Mouse (Mus musculus) cortical plate, adult 2 months (tissue): ENCODE data around the gene Cep128. TPM values are rescaled to one million over a fixed set of nuclear protein-coding genes. Genes with fewer than 3 reads are reported as not detected.

ENCODE experiments used
- H3K27ac ChIP-seq: fragments of 200-500 bp; 2 replicates; pipeline ENCODE4 v1.5.1; 2012; ENCODE audit warnings: low read length, control low read depth, inconsistent platforms; ENCODE audit not compliant: insufficient read depth
- H3K4me1 ChIP-seq: fragments of 200-500 bp; 2 replicates; pipeline ENCODE4 v1.6.1; 2011; ENCODE audit warnings: low read length; ENCODE audit not compliant: control insufficient read depth, insufficient read depth
- H3K4me3 ChIP-seq: fragments of 200-500 bp; 2 replicates; pipeline ENCODE4 v1.5.1; 2011; ENCODE audit warnings: mild to moderate bottlenecking, low read length, control low read depth; ENCODE audit not compliant: insufficient read depth
- CTCF ChIP-seq: fragments of 200-500 bp; IDR thresholded peaks from 2 replicates; pipeline ENCODE4 v1.5.1; 2011; ENCODE audit warnings: mild to moderate bottlenecking, control low read depth, low read length; ENCODE audit not compliant: insufficient read depth; ENCODE audit errors: extremely low read depth
- POLR2A ChIP-seq: fragments of 200-500 bp; IDR thresholded peaks from 2 replicates; pipeline ENCODE4 v1.6.1; 2011; ENCODE audit warnings: mild to moderate bottlenecking, low read length, control low read depth; ENCODE audit not compliant: insufficient read depth; ENCODE audit errors: extremely low read depth
- polyA plus RNA-seq: library from polyadenylated mRNA; depleted of rRNA; stranded (reverse); fragments of >200 nt; gene quantifications from 2 replicates; pipeline ENCODE4 v1.2.3, GENCODE M21; 2012

The Cep128 gene
- polyA plus RNA-seq, 1 experiment: 5.9 TPM

GRCm38 (mm10) chr12:91154052-91154451 lies 230.2 kb downstream of the Cep128 start:
- Histone ChIP-seq H3K27ac (no peak overlapping the region), H3K4me1 (no peaks in the 10 kb centered on the region), H3K4me3 (no peak overlapping the region)
- TF ChIP-seq POLR2A (no peak), CTCF (no peak)

DNA sequence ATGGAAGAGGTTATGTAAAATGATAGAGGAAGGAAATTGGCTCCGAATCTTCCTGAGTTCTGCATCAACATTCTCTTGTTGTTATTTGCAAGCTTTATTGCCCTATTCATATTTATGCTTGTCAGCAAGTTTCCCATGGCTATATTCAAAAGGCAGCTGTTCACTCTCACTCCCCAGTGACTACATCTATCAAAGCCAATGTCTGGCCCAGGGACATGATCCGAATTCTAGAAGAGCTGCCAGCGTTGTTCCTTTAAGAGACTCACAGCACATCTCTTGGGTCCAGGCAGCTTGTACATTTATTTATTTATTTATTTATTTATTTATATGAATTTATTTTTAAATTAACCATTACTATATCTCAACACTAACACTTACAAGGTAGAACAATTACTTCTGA lies 235.1 kb downstream of the Cep128 start:
- TF ChIP-seq POLR2A (no peak), CTCF (no peak)
- H3K4me3 ChIP-seq: no peak overlapping the region
- no peak overlapping the region for H3K27ac ChIP-seq
- no peaks in the 10 kb centered on the region for H3K4me1 ChIP-seq

DNA sequence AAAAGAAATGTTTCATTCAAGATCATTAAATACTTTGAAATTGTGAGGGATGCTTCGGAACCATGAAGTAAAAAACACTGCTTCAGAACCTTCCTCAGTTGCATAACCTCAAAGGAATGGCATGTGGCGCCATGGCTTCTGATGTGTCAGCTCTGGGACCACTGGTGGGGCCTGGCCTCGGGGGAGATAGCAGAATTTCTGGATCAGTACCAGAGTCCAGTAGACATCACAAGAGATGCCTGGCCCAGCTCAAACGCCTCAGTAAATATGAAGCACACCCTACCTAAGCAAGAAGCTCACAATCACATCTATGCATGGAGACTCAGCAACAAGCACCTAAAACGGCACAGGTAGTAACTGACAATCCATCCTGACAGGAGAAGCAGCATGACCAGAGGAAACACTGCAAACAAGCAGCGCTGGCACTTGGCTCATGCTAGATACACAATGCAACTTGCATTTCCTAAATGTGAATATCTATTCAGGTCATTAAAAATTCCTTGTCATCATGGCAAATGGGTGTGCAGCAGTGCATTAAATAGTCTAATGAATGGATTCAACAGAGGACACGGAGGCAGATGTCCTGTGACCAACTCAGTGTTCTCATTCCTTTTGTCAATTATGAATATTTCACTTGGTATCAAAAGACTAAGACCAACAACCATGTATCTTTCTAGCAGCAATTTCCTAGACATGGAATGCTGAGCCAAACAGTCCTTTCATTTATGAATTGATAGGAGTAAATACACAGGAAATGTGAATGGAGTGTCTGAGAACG lies 249.3 kb downstream of the Cep128 start:
- Histone ChIP-seq H3K27ac (no peak overlapping the region), H3K4me1 (no peaks in the 10 kb centered on the region), H3K4me3 (no peak overlapping the region)
- TF ChIP-seq POLR2A (no peak), CTCF (no peak)

DNA sequence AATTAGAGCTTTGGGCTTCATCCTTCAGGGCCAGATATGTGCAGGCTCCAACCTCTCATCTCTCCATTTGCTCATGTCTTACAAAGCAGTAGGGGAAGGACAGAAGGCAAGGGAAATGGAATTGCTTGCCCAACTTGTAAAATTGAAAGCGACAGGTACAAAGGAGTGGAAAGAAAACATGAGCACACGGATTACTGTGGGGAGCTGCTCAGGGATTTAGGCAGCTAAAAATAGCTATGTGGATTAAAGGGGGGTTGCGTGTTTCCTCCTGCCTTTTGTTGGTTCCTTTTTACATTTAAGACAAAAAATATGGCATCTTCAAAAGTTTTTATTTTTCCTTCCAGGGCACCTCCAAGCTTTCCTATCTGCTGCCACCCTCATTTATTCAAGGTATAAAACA lies 269.2 kb downstream of the Cep128 start:
- H3K4me1 ChIP-seq: no peaks in the 10 kb centered on the region
- no peak overlapping the region for H3K4me3 ChIP-seq
- H3K27ac ChIP-seq: no peak overlapping the region
- TF ChIP-seq CTCF (no peak), POLR2A (no peak)

DNA sequence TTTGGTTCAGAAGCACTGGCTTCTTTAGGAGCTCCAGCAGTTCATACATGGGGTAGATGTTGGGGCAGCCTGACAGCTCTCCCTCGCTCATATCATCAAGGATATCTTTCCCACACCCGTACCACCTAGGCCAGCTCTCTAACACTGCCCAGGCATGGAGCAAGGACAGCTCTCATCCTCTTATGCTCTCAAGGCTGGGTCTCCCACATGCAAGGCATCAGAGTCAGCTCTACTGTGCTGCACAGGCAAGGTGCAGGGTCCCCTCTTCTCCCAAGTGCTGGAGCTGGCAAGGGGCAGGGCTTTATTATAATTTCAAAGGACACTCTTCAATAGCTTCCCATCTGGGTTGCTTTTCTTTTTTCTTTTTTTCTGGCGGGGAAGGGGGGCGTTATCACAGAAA lies 280.9 kb downstream of the Cep128 start:
- TF ChIP-seq CTCF: no peak
- TF ChIP-seq POLR2A: no peak
- no peak overlapping the region for H3K27ac ChIP-seq
- no peak overlapping the region for H3K4me3 ChIP-seq
- H3K4me1 ChIP-seq: no peaks in the 10 kb centered on the region

DNA sequence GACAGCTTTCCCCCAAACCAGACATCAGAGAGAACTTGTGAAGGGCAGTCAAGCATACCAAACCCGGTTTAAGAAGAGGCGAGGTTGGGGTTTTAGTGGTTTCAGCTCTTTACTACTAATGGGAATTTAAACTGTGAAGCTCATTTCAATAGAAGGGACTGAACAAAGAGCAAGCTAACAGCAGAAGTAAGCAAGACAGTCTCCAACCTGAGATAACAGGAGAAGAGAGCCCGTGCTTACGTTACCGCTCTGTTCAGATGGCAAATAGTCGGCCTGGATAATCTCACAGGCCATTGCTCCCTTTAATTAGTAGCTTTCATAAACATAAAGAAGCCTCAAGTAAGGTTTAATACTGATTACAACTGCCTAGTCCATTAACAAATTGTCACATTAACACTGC lies 286.3 kb downstream of the Cep128 start:
- Histone ChIP-seq H3K27ac (no peak overlapping the region), H3K4me3 (no peak overlapping the region), H3K4me1 (no peaks in the 10 kb centered on the region)
- TF ChIP-seq POLR2A: no peak
- TF ChIP-seq CTCF: no peak

DNA sequence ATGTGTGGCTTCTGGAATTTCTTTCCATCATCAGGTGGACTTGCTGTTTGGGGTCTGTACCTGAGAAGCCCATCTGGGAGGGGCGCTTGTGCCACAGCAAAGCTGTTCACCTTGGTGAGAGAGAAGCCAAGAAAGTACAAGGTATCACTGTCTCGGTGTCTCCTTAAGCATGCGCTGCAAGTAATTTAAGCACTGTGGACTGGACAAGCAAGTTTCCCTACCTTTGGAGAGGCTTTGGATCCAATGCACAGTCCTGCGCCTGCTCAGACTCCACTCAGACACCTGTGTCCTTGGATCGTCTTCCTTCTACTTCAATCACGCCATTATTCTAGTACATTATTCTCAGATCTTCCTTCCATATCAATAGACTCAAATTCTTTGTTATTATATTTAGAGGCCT lies 288.0 kb downstream of the Cep128 start:
- TF ChIP-seq POLR2A (no peak), CTCF (no peak)
- Histone ChIP-seq H3K4me1 (no peaks in the 10 kb centered on the region), H3K4me3 (no peak overlapping the region), H3K27ac (no peak overlapping the region)

- H3K27ac ChIP-seq: no peak overlapping the region
- TF ChIP-seq CTCF: peak; percentile 50
- TF ChIP-seq POLR2A: no peak
- H3K4me3 ChIP-seq: no peak overlapping the region
- H3K4me1 ChIP-seq: no peaks in the 10 kb centered on the region
Observed at GRCm38 (mm10) chr12:91088271-91088670, 295.9 kb downstream of the Cep128 start.

GRCm38 (mm10) chr12:91085967-91086366 lies 298.2 kb downstream of the Cep128 start:
- TF ChIP-seq CTCF (no peak), POLR2A (no peak)

GRCm38 (mm10) chr12:91075600-91075999 lies 308.6 kb downstream of the Cep128 start:
- Histone ChIP-seq H3K4me1 (no peaks in the 10 kb centered on the region), H3K27ac (no peak overlapping the region), H3K4me3 (no peak overlapping the region)
- TF ChIP-seq CTCF (no peak), POLR2A (no peak)

More at GRCm38 (mm10) chr12:91085967-91086366, 298.2 kb downstream of the Cep128 start:
- H3K4me1 ChIP-seq: no peaks in the 10 kb centered on the region
- no peak overlapping the region for H3K27ac ChIP-seq
- H3K4me3 ChIP-seq: no peak overlapping the region
